Mouse (Mus musculus) megakaryocyte progenitor cell, adult 5-6 weeks (primary cell): ENCODE measurements around the gene Il18rap. TPM values are rescaled to one million over a fixed set of nuclear protein-coding genes. Genes with fewer than 3 reads are reported as not detected.
A peak's percentile ranks its signal among the peaks of the same experiment; 100 is the strongest.
"Not testable (repeated sequence)": the region's sequence is repeated elsewhere in the genome, so short reads cannot be mapped to it uniquely, and the experiment has no call there.

ENCODE experiments used
- ATAC-seq: replicated peaks from 2 replicates; pipeline ENCODE4 v1.8.0; 2016; ENCODE audit warnings: mild to moderate bottlenecking, moderate TSS enrichment, inconsistent platforms; ENCODE audit not compliant: poor library complexity
- total RNA-seq, 2 experiments: library from RNA; stranded (forward) in 1 of 2; stranded (reverse) in 1 of 2; fragments of 157-497, 149-512 nt in 1 of 2; fragments of 200-1000 nt in 1 of 2; gene quantifications; 2 replicates each; pipeline versions ENCODE4 v1.2.3 to v1.2.4; 2015 to 2017

Il18rap gene
- total RNA-seq, 2 experiments from 2014 or later = 9.6 to 11.2 TPM

- ATAC-seq = no peak
These were observed 22.4 kb downstream of the Il18rap start for GRCm38 (mm10) chr1:40537577-40537976.

- ATAC-seq = peak; percentile 64
These were observed 29.5 kb downstream of the Il18rap start for GRCm38 (mm10) chr1:40544650-40545049.

GRCm38 (mm10) chr1:40546645-40547044 is 31.5 kb downstream of the Il18rap start:
- ATAC-seq = no peak

GRCm38 (mm10) chr1:40547064-40547572 is 32.0 kb downstream of the Il18rap start:
- ATAC-seq = no peak

GRCm38 (mm10) chr1:40547762-40548161 is 32.6 kb downstream of the Il18rap start:
- no peak for ATAC-seq

GRCm38 (mm10) chr1:40569374-40569773 is 54.2 kb downstream of the Il18rap start:
- ATAC-seq = no peak

GRCm38 (mm10) chr1:40579784-40580183 is 64.6 kb downstream of the Il18rap start, which contains the start of gene Slc9a4:
TSS of gene Slc9a4 (plus strand) at chr1:40580081.
- peak; percentile 64 for ATAC-seq

- no peak for ATAC-seq
These were observed 65.1 kb downstream of the Il18rap start for GRCm38 (mm10) chr1:40580269-40580668.

- no peak for ATAC-seq
These were observed 71.6 kb downstream of the Il18rap start for GRCm38 (mm10) chr1:40586776-40587175.

GRCm38 (mm10) chr1:40590931-40591330 is 75.8 kb downstream of the Il18rap start:
- no peak for ATAC-seq

GRCm38 (mm10) chr1:40597822-40598221 is 82.7 kb downstream of the Il18rap start:
- ATAC-seq = 0 out of 2 replicates have a peak, but pooled peaks have one; percentile 23

- not testable (repeated sequence) for ATAC-seq
These were observed 84.5 kb downstream of the Il18rap start for GRCm38 (mm10) chr1:40599661-40600060.

GRCm38 (mm10) chr1:40600394-40601327 is 85.5 kb downstream of the Il18rap start:
- peak; percentile 83 for ATAC-seq

Other genes with a start within 250 kb of the Il18rap start
- 9.3 and 12.0 TPM in 2 replicates for gene Il1rl2, start 190.8 kb upstream of the Il18rap start, total RNA-seq (2015)
- gene Il1rl2, start 190.8 kb upstream of the Il18rap start, total RNA-seq (2017) = 10.4 and 10.6 TPM in 2 replicates
- 5.3 and 11.7 TPM in 2 replicates for gene Il1rl1, start 85.8 kb upstream of the Il18rap start, total RNA-seq (2015)
- 5.9 and 11.3 TPM in 2 replicates for gene Il1rl1, start 85.8 kb upstream of the Il18rap start, total RNA-seq (2017)
- 0.54 and 1.6 TPM in 2 replicates for gene Il18r1, start 49.8 kb upstream of the Il18rap start, total RNA-seq (2015)
- gene Il18r1, start 49.8 kb upstream of the Il18rap start, total RNA-seq (2017) = 0.46 and 0.91 TPM in 2 replicates
- gene Slc9a4, start 64.7 kb downstream of the Il18rap start, total RNA-seq (2015) = not detected in 2 replicates
- gene Slc9a4, start 64.7 kb downstream of the Il18rap start, total RNA-seq (2017) = not detected in 2 replicates
- not detected in 2 replicates for gene Slc9a2, start 165.2 kb downstream of the Il18rap start, total RNA-seq (2015)
- gene Slc9a2, start 165.2 kb downstream of the Il18rap start, total RNA-seq (2017) = 0.04 and 0.10 TPM in 2 replicates